24 mouse cellular contexts compared by ENCODE assay signal in the genomic region with DNA sequence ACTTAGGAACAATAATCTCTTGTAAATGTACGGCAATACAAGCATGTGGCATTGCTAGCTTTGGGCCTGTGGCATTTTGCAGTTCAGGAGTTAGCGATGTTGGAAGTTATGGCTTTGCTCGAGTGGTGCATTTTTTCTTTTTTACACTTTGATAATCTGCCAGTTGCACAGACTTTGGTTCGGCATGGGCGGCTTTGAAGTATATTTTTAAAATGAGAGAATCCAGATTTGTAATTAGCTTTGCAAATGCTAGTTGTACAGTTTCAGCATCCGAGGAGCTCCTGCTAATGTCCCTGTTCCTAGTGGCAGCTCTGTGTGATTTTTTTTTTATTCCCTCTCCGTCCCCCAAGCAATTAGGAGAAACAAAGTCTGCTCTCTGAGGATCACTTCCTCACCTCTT.
A peak's percentile ranks its signal among the peaks of the same experiment; 100 is the strongest.
DNase-seq lines count a peak whose midpoint lies in the region; ATAC-seq and TF ChIP-seq lines count a peak whose summit lies in the region.
"Had no signal": no experiment of that assay in that cellular context is flagged by ENCODE, and none has a peak within 500 bp of the region (broad histone marks: within the 10 kb centered on the region; RNA-seq: fewer than 3 reads in every experiment).

No protein-coding gene starts in this region.

- no peak overlapping the region for H3K4me3 ChIP-seq in layer of hippocampus, adult 2 months
- H3K4me3 ChIP-seq: embryonic facial prominence, embryonic 15.5 days; erythroblast, embryonic 14.5 days; forebrain, embryonic 13.5 days; gastrocnemius, adult 2 months; heart, embryonic 10.5 days; heart, embryonic 15.5 days; hindbrain, embryonic 15.5 days had no signal

- H3K27ac ChIP-seq in layer of hippocampus, adult 2 months: no peak overlapping the region
- H3K27ac ChIP-seq: embryonic facial prominence, embryonic 15.5 days; forebrain, embryonic 13.5 days; gastrocnemius, adult 2 months; heart, embryonic 10.5 days; heart, embryonic 15.5 days; hindbrain, embryonic 15.5 days had no signal

- peak; percentile 45 for TF ChIP-seq CTCF in layer of hippocampus, adult 2 months (conservative IDR thresholded peaks at IDR 0.05)

- ATAC-seq in frontal cortex, adult (ENCODE audit: low TSS enrichment): peak; percentile 75
- ATAC-seq: forebrain, embryonic 13.5 days; intestine, embryonic 16.5 days had no signal

- no peak for DNase-seq in frontal cortex, postnatal 25 days (ENCODE audit: low spot score in 2 of 2)
- peak; percentile 18 to 80 for DNase-seq in left cerebral cortex, postnatal 25 days (ENCODE audit: low spot score in 2 of 2)
- DNase-seq in left cerebral cortex, postnatal 36 days (ENCODE audit: low spot score in 2 of 2): no peak
- DNase-seq in layer of hippocampus, adult 2 months (ENCODE audit: low spot score in 2 of 2): peak; percentile 27 to 28
- peak; percentile 39 for DNase-seq in layer of hippocampus, adult 9-10 months (ENCODE audit: low spot score)
- no peak for DNase-seq in heart, adult 11 months
- DNase-seq: adrenal gland, adult 8-10 months; adrenal gland, postnatal 36 days; cerebellum, adult 11 months; cerebellum, adult 8-10 months; cerebellum, postnatal 14 days; embryo, embryonic 11 days; gastrocnemius, adult 2 months; gastrocnemius, postnatal 25 days; heart, adult 18-20 months; heart, postnatal 14 days had no signal

- intact Hi-C loops in left cerebral cortex, postnatal 25 days (cut with DNase I): loop anchor here (1.0 to 10.0 kb wide), 2 partner anchors 17 to 360 kb away; no protein-coding TSS in a partner anchor
- intact Hi-C loops in left cerebral cortex, postnatal 36 days (cut with DNase I): no loop called here

Comparison
In these comparisons a context has a peak if more than half of its experiments do, and no peak if none do; other contexts are left out.
1. DNase-seq: peak in left cerebral cortex, postnatal 25 days (2 of 2), layer of hippocampus, adult 2 months (2 of 2) and layer of hippocampus, adult 9-10 months (single experiment); none in frontal cortex, postnatal 25 days (0 of 2), left cerebral cortex, postnatal 36 days (0 of 2) and heart, adult 11 months (single experiment).